Mouse (Mus musculus) stomach, postnatal 0 days (tissue): Measurements from ENCODE around the gene Casp2. TPM values are rescaled to one million over a fixed set of nuclear protein-coding genes. Genes with fewer than 3 reads are reported as not detected.
A peak's percentile ranks its signal among the peaks of the same experiment; 100 is the strongest.

ENCODE experiments used
- ATAC-seq: fragments of 200-750 bp; cut with Nextera tagmentation; 2 replicates; pipeline ENCODE4 v1.8.0; 2017; ENCODE audit not compliant: low FRiP score, low TSS enrichment
- DNase-seq: peaks from one replicate; pipeline ENCODE4 v3.0.0-alpha.2; 2016; ENCODE audit warnings: low spot score
- H3K27ac ChIP-seq: fragments of 300-500 bp; sonication (generic); replicated peaks from 2 replicates; pipeline ENCODE4 v1.5.1; 2014; ENCODE audit warnings: mild to moderate bottlenecking, control low read depth
- H3K27me3 ChIP-seq: fragments of 300-500 bp; sonication (generic); 2 replicates; pipeline ENCODE4 v1.6.1; 2014; ENCODE audit warnings: low read length; ENCODE audit not compliant: control insufficient read depth, insufficient read depth
- H3K36me3 ChIP-seq: fragments of 300-500 bp; sonication (generic); 2 replicates; pipeline ENCODE4 v1.6.1; 2014; ENCODE audit warnings: low read length, mixed read lengths; ENCODE audit not compliant: control insufficient read depth, insufficient read depth
- H3K4me1 ChIP-seq: fragments of 300-500 bp; sonication (generic); replicated peaks from 2 replicates; pipeline ENCODE4 v1.6.1; 2014; ENCODE audit warnings: antibody characterized with exemption; ENCODE audit not compliant: control insufficient read depth, insufficient read depth
- H3K4me2 ChIP-seq: fragments of 300-500 bp; sonication (generic); replicated peaks from 2 replicates; pipeline ENCODE4 v1.6.1; 2014; ENCODE audit warnings: low read depth, mild to moderate bottlenecking, control low read depth, moderate library complexity
- H3K4me3 ChIP-seq: fragments of 300-500 bp; sonication (generic); 2 replicates; pipeline ENCODE4 v1.5.1; 2014; ENCODE audit warnings: low read depth, low read length, control low read depth
- H3K9ac ChIP-seq: fragments of 300-500 bp; sonication (generic); 2 replicates; pipeline ENCODE4 v1.6.1; 2014; ENCODE audit warnings: mild to moderate bottlenecking, low read length, control low read depth, mixed read lengths
- H3K9me3 ChIP-seq: fragments of 300-500 bp; sonication (generic); 2 replicates; pipeline ENCODE4 v1.6.1; 2016; ENCODE audit warnings: low read length; ENCODE audit not compliant: control insufficient read depth
- CTCF ChIP-seq: IDR thresholded peaks from 2 replicates; pipeline ENCODE4 v1.5.1; 2016; ENCODE audit warnings: antibody characterized with exemption, low read depth, mild to moderate bottlenecking, moderate library complexity
- EP300 ChIP-seq: optimal IDR thresholded peaks from 2 replicates; pipeline ENCODE3; 2016; ENCODE audit warnings: antibody characterized with exemption
- WGBS: fragments of 180-500 bp; shearing (Covaris S2); extraction: QIAGEN DNeasy Blood & Tissue Kit; methylation state at CpG from one replicate; pipeline ENCODE4 v1.1.7; 2014; 5-methylcytosine and 5-hydroxymethylcytosine counted together
- polyA plus RNA-seq: library from polyadenylated mRNA; unstranded; fragments of >200 nt; fragmentation: Nextera tagmentation; extraction: Ambion mirVana; gene quantifications from 2 replicates; pipeline ENCODE4 v1.2.1, GENCODE M21; 2015

The Casp2 gene
- polyA plus RNA-seq: 20.2 and 21.6 TPM in 2 replicates

- Histone ChIP-seq H3K36me3 (peaks cover 12% of the 10 kb centered on the region), H3K9me3 (no peaks in the 10 kb centered on the region), H3K4me2 (peak within 1 kb of the TSS; percentile 88), H3K27me3 (no peaks in the 10 kb centered on the region), H3K27ac (peak within 1 kb of the TSS; percentile 96), H3K9ac (peak within 1 kb of the TSS; percentile 91), H3K4me3 (peak within 1 kb of the TSS; percentile 86), H3K4me1 (no peaks in the 10 kb centered on the region)
- no peak for TF ChIP-seq EP300
- TF ChIP-seq CTCF: peak; percentile 97
- ATAC-seq (peak; percentile 98), DNase-seq (peak; percentile 99)
- under 1% methylated on average over 49 of the region's 51 CpGs for WGBS
These were observed at the start of gene Casp2 for GRCm38 (mm10) chr6:42264626-42265312. Casp2 (plus strand) TSS chr6:42264985.

GRCm38 (mm10) chr6:42215028-42215427 is 49.8 kb upstream of the Casp2 start, which contains the start of gene Tas2r144:
Tas2r144 (plus strand) TSS chr6:42215328.
- H3K9ac ChIP-seq: no peak within 1 kb of the TSS
- H3K4me1 ChIP-seq: no peaks in the 10 kb centered on the region
- no peak within 1 kb of the TSS for H3K4me2 ChIP-seq
- H3K4me3 ChIP-seq: no peak within 1 kb of the TSS
- ATAC-seq (no peak), DNase-seq (no peak)
- H3K27me3 ChIP-seq: no peaks in the 10 kb centered on the region
- WGBS: 81% methylated on average over 2 of the region's 2 CpGs
- no peak for TF ChIP-seq CTCF
- no peak for TF ChIP-seq EP300
- H3K9me3 ChIP-seq: no peaks in the 10 kb centered on the region
- no peaks in the 10 kb centered on the region for H3K36me3 ChIP-seq
- H3K27ac ChIP-seq: no peak within 1 kb of the TSS

DNA sequence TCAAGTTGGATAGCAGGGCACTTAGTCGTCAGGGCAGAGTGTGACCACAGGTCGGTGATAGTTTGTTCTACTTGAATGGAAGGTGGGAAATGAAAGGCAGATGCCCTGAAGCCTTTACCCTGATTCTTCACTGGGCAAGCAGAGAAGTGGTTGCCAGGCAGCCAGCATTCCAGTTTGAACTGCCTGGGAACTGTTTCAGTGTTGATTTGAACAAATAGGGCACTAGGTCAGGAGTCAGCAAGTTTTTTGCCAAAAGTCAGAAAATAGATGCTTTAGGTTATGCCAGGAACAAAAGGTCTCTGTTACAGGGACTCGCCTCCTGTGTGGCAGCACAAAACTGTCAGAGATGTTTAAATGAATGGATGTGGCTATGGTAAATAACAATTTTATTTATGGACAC is 42.5 kb upstream of the Casp2 start:
- Histone ChIP-seq H3K9me3 (no peaks in the 10 kb centered on the region), H3K27me3 (no peaks in the 10 kb centered on the region), H3K36me3 (no peaks in the 10 kb centered on the region), H3K4me1 (no peaks in the 10 kb centered on the region), H3K4me2 (no peak overlapping the region), H3K9ac (no peak overlapping the region), H3K27ac (no peak overlapping the region), H3K4me3 (no peak overlapping the region)
- TF ChIP-seq CTCF: no peak
- TF ChIP-seq EP300: no peak
- 47% methylated on average over 3 of the region's 3 CpGs for WGBS
- ATAC-seq: no peak
- DNase-seq: no peak

GRCm38 (mm10) chr6:42225046-42225445 is 39.7 kb upstream of the Casp2 start:
- no peaks in the 10 kb centered on the region for H3K36me3 ChIP-seq
- H3K27me3 ChIP-seq: no peaks in the 10 kb centered on the region
- no peaks in the 10 kb centered on the region for H3K9me3 ChIP-seq
- H3K4me2 ChIP-seq: no peak overlapping the region
- H3K4me3 ChIP-seq: no peak overlapping the region
- DNase-seq (peak; percentile 28), ATAC-seq (peak; percentile 90)
- TF ChIP-seq EP300: no peak
- TF ChIP-seq CTCF: no peak
- H3K9ac ChIP-seq: no peak overlapping the region
- no peaks in the 10 kb centered on the region for H3K4me1 ChIP-seq
- no peak overlapping the region for H3K27ac ChIP-seq
- 65% methylated on average over 4 of the region's 4 CpGs for WGBS

GRCm38 (mm10) chr6:42227240-42228101 is 37.3 kb upstream of the Casp2 start:
- no peak for ATAC-seq
- H3K9ac ChIP-seq: no peak overlapping the region
- no peak for TF ChIP-seq EP300
- TF ChIP-seq CTCF: peak; percentile 88

GRCm38 (mm10) chr6:42229610-42230009 is 35.2 kb upstream of the Casp2 start:
- 54% methylated on average over 4 of the region's 4 CpGs for WGBS
- H3K27ac ChIP-seq: no peak overlapping the region
- H3K9ac ChIP-seq: no peak overlapping the region
- no peaks in the 10 kb centered on the region for H3K36me3 ChIP-seq
- no peaks in the 10 kb centered on the region for H3K4me1 ChIP-seq
- DNase-seq (peak; percentile 50), ATAC-seq (peak; percentile 91)
- H3K27me3 ChIP-seq: no peaks in the 10 kb centered on the region
- no peak overlapping the region for H3K4me2 ChIP-seq
- no peak overlapping the region for H3K4me3 ChIP-seq
- no peaks in the 10 kb centered on the region for H3K9me3 ChIP-seq
- no peak for TF ChIP-seq EP300
- TF ChIP-seq CTCF: no peak

More at GRCm38 (mm10) chr6:42227240-42228101, 37.3 kb upstream of the Casp2 start:
- Histone ChIP-seq H3K36me3 (no peaks in the 10 kb centered on the region), H3K9me3 (no peaks in the 10 kb centered on the region), H3K4me2 (no peak overlapping the region), H3K4me3 (no peak overlapping the region), H3K27ac (no peak overlapping the region), H3K4me1 (no peaks in the 10 kb centered on the region), H3K27me3 (no peaks in the 10 kb centered on the region)
- 21% methylated on average over 17 of the region's 17 CpGs for WGBS
- DNase-seq: peak; percentile 74
